Mouse (Mus musculus): ENCODE measurements around the gene Glis3. TPM values are rescaled to one million over a fixed set of nuclear protein-coding genes. Genes with fewer than 3 reads are reported as not detected.

Glis3 gene
- polyA plus RNA-seq, 1 experiment from 2014 or later: 0.27 TPM

GRCm38 (mm10) chr19:28302831-28303242 is 377.0 kb downstream of the Glis3 start:
- no peaks in the 10 kb centered on the region for H3K27me3 ChIP-seq (ENCODE audit: control insufficient read depth, insufficient read depth, low read depth, low read length)
- H3K27ac ChIP-seq (ENCODE audit: low read length): no peak overlapping the region
- no peak overlapping the region for H3K9ac ChIP-seq (ENCODE audit: low read depth, low read length)
- no peaks in the 10 kb centered on the region for H3K36me3 ChIP-seq (ENCODE audit: control insufficient read depth, insufficient read depth)
- H3K4me1 ChIP-seq (ENCODE audit: control insufficient read depth, low read depth, low read length): no peaks in the 10 kb centered on the region
- no peak for ATAC-seq (ENCODE audit: low read depth)
- H3K4me3 ChIP-seq (ENCODE audit: low read depth, low read length): no peak overlapping the region
- 46% methylated on average over 2 of the region's 2 CpGs for WGBS (ENCODE audit: insufficient replicate concordance)
- no peak overlapping the region for H3K4me2 ChIP-seq (ENCODE audit: low read depth, low read length)
- no peaks in the 10 kb centered on the region for H3K9me3 ChIP-seq (replicated peaks; ENCODE audit: control insufficient read depth, low read length)

GRCm38 (mm10) chr19:28300226-28300625 is 379.7 kb downstream of the Glis3 start:
- ATAC-seq (ENCODE audit: low read depth): no peak

GRCm38 (mm10) chr19:28299211-28299775 is 380.6 kb downstream of the Glis3 start:
- Histone ChIP-seq H3K4me2 (ENCODE audit: low read depth, low read length) (no peak overlapping the region), H3K4me1 (ENCODE audit: control insufficient read depth, low read depth, low read length) (no peaks in the 10 kb centered on the region), H3K9me3 (replicated peaks; ENCODE audit: control insufficient read depth, low read length) (no peaks in the 10 kb centered on the region), H3K27me3 (ENCODE audit: control insufficient read depth, insufficient read depth, low read depth, low read length) (no peaks in the 10 kb centered on the region), H3K36me3 (ENCODE audit: control insufficient read depth, insufficient read depth) (no peaks in the 10 kb centered on the region), H3K4me3 (ENCODE audit: low read depth, low read length) (no peak overlapping the region), H3K27ac (ENCODE audit: low read length) (no peak overlapping the region), H3K9ac (ENCODE audit: low read depth, low read length) (no peak overlapping the region)
- 47% methylated on average over 11 of the region's 11 CpGs for WGBS (ENCODE audit: insufficient replicate concordance)
- ATAC-seq (ENCODE audit: low read depth): no peak

More at GRCm38 (mm10) chr19:28300226-28300625, 379.7 kb downstream of the Glis3 start:
- no peaks in the 10 kb centered on the region for H3K4me1 ChIP-seq (ENCODE audit: control insufficient read depth, low read depth, low read length)
- H3K4me3 ChIP-seq (ENCODE audit: low read depth, low read length): no peak overlapping the region
- H3K9me3 ChIP-seq (replicated peaks; ENCODE audit: control insufficient read depth, low read length): no peaks in the 10 kb centered on the region
- H3K27me3 ChIP-seq (ENCODE audit: control insufficient read depth, insufficient read depth, low read depth, low read length): no peaks in the 10 kb centered on the region
- no peak overlapping the region for H3K4me2 ChIP-seq (ENCODE audit: low read depth, low read length)
- 75% methylated on average over 8 of the region's 8 CpGs for WGBS (ENCODE audit: insufficient replicate concordance)
- H3K9ac ChIP-seq (ENCODE audit: low read depth, low read length): no peak overlapping the region
- H3K27ac ChIP-seq (ENCODE audit: low read length): no peak overlapping the region
- no peaks in the 10 kb centered on the region for H3K36me3 ChIP-seq (ENCODE audit: control insufficient read depth, insufficient read depth)

- WGBS (ENCODE audit: insufficient replicate concordance): 63% methylated on average over 9 of the region's 9 CpGs
- Histone ChIP-seq H3K9ac (ENCODE audit: low read depth, low read length) (no peak overlapping the region), H3K4me2 (ENCODE audit: low read depth, low read length) (no peak overlapping the region), H3K27me3 (ENCODE audit: control insufficient read depth, insufficient read depth, low read depth, low read length) (no peaks in the 10 kb centered on the region), H3K4me1 (ENCODE audit: control insufficient read depth, low read depth, low read length) (no peaks in the 10 kb centered on the region), H3K36me3 (ENCODE audit: control insufficient read depth, insufficient read depth) (no peaks in the 10 kb centered on the region), H3K4me3 (ENCODE audit: low read depth, low read length) (no peak overlapping the region), H3K27ac (ENCODE audit: low read length) (no peak overlapping the region), H3K9me3 (replicated peaks; ENCODE audit: control insufficient read depth, low read length) (no peaks in the 10 kb centered on the region)
- no peak for ATAC-seq (ENCODE audit: low read depth)
Measured at GRCm38 (mm10) chr19:28298669-28299068, 381.2 kb downstream of the Glis3 start.

GRCm38 (mm10) chr19:28291596-28291995 is 388.3 kb downstream of the Glis3 start:
- Histone ChIP-seq H3K27ac (ENCODE audit: low read length) (no peak overlapping the region), H3K4me1 (ENCODE audit: control insufficient read depth, low read depth, low read length) (no peaks in the 10 kb centered on the region), H3K9me3 (replicated peaks; ENCODE audit: control insufficient read depth, low read length) (no peaks in the 10 kb centered on the region), H3K4me3 (ENCODE audit: low read depth, low read length) (no peak overlapping the region), H3K4me2 (ENCODE audit: low read depth, low read length) (no peak overlapping the region), H3K27me3 (ENCODE audit: control insufficient read depth, insufficient read depth, low read depth, low read length) (no peaks in the 10 kb centered on the region), H3K9ac (ENCODE audit: low read depth, low read length) (no peak overlapping the region), H3K36me3 (ENCODE audit: control insufficient read depth, insufficient read depth) (no peaks in the 10 kb centered on the region)
- WGBS (ENCODE audit: insufficient replicate concordance): 47% methylated on average over 4 of the region's 4 CpGs
- no peak for ATAC-seq (ENCODE audit: low read depth)

GRCm38 (mm10) chr19:28289457-28289856 is 390.4 kb downstream of the Glis3 start:
- 42% methylated on average over 4 of the region's 4 CpGs for WGBS (ENCODE audit: insufficient replicate concordance)
- Histone ChIP-seq H3K4me3 (ENCODE audit: low read depth, low read length) (no peak overlapping the region), H3K4me2 (ENCODE audit: low read depth, low read length) (no peak overlapping the region), H3K4me1 (ENCODE audit: control insufficient read depth, low read depth, low read length) (no peaks in the 10 kb centered on the region), H3K9me3 (replicated peaks; ENCODE audit: control insufficient read depth, low read length) (no peaks in the 10 kb centered on the region), H3K36me3 (ENCODE audit: control insufficient read depth, insufficient read depth) (no peaks in the 10 kb centered on the region), H3K27ac (ENCODE audit: low read length) (no peak overlapping the region), H3K9ac (ENCODE audit: low read depth, low read length) (no peak overlapping the region), H3K27me3 (ENCODE audit: control insufficient read depth, insufficient read depth, low read depth, low read length) (no peaks in the 10 kb centered on the region)
- ATAC-seq (ENCODE audit: low read depth): no peak

- Histone ChIP-seq H3K9ac (ENCODE audit: low read depth, low read length) (no peak overlapping the region), H3K4me1 (ENCODE audit: control insufficient read depth, low read depth, low read length) (no peaks in the 10 kb centered on the region), H3K4me2 (ENCODE audit: low read depth, low read length) (no peak overlapping the region), H3K27ac (ENCODE audit: low read length) (no peak overlapping the region), H3K4me3 (ENCODE audit: low read depth, low read length) (no peak overlapping the region), H3K36me3 (ENCODE audit: control insufficient read depth, insufficient read depth) (no peaks in the 10 kb centered on the region), H3K27me3 (ENCODE audit: control insufficient read depth, insufficient read depth, low read depth, low read length) (no peaks in the 10 kb centered on the region), H3K9me3 (replicated peaks; ENCODE audit: control insufficient read depth, low read length) (no peaks in the 10 kb centered on the region)
- 25% methylated on average over 2 of the region's 2 CpGs for WGBS (ENCODE audit: insufficient replicate concordance)
- no peak for ATAC-seq (ENCODE audit: low read depth)
Measured at GRCm38 (mm10) chr19:28287431-28287830, 392.4 kb downstream of the Glis3 start.

- no peaks in the 10 kb centered on the region for H3K36me3 ChIP-seq (ENCODE audit: control insufficient read depth, insufficient read depth)
- 73% methylated on average over 7 of the region's 7 CpGs for WGBS (ENCODE audit: insufficient replicate concordance)
- no peaks in the 10 kb centered on the region for H3K9me3 ChIP-seq (replicated peaks; ENCODE audit: control insufficient read depth, low read length)
- H3K27me3 ChIP-seq (ENCODE audit: control insufficient read depth, insufficient read depth, low read depth, low read length): no peaks in the 10 kb centered on the region
- H3K9ac ChIP-seq (ENCODE audit: low read depth, low read length): no peak overlapping the region
- H3K27ac ChIP-seq (ENCODE audit: low read length): no peak overlapping the region
- H3K4me3 ChIP-seq (ENCODE audit: low read depth, low read length): no peak overlapping the region
- no peak overlapping the region for H3K4me2 ChIP-seq (ENCODE audit: low read depth, low read length)
- no peak for ATAC-seq (ENCODE audit: low read depth)
- no peaks in the 10 kb centered on the region for H3K4me1 ChIP-seq (ENCODE audit: control insufficient read depth, low read depth, low read length)
Measured at GRCm38 (mm10) chr19:28284098-28284569, 395.7 kb downstream of the Glis3 start.

GRCm38 (mm10) chr19:28283241-28284097 is 396.4 kb downstream of the Glis3 start:
- no peaks in the 10 kb centered on the region for H3K36me3 ChIP-seq (ENCODE audit: control insufficient read depth, insufficient read depth)
- H3K4me1 ChIP-seq (ENCODE audit: control insufficient read depth, low read depth, low read length): no peaks in the 10 kb centered on the region
- H3K27ac ChIP-seq (ENCODE audit: low read length): no peak overlapping the region
- H3K4me3 ChIP-seq (ENCODE audit: low read depth, low read length): no peak overlapping the region
- ATAC-seq (ENCODE audit: low read depth): no peak
- H3K4me2 ChIP-seq (ENCODE audit: low read depth, low read length): no peak overlapping the region
- no peaks in the 10 kb centered on the region for H3K27me3 ChIP-seq (ENCODE audit: control insufficient read depth, insufficient read depth, low read depth, low read length)
- H3K9ac ChIP-seq (ENCODE audit: low read depth, low read length): no peak overlapping the region
- no peaks in the 10 kb centered on the region for H3K9me3 ChIP-seq (replicated peaks; ENCODE audit: control insufficient read depth, low read length)
- WGBS (ENCODE audit: insufficient replicate concordance): 70% methylated on average over 7 of the region's 7 CpGs

Data from liver, embryonic 16.5 days (tissue).